Mouse (Mus musculus): ENCODE results near the gene Sparcl1. TPM values are rescaled to one million over a fixed set of nuclear protein-coding genes. Genes with fewer than 3 reads are reported as not detected.

Sparcl1 gene
- total RNA-seq, 1 experiment, result 0.13 TPM

GRCm38 (mm10) chr5:104047200-104048105 is 66.1 kb downstream of the Sparcl1 start:
- DNase-seq (ENCODE audit: low read depth, low spot score), result no peak
- TF ChIP-seq MAFK (IDR thresholded peaks at IDR 0.05; ENCODE audit: insufficient read depth, low read depth, low read length), result no peak
- no peak for TF ChIP-seq ZC3H11A (IDR thresholded peaks at IDR 0.05; ENCODE audit: borderline replicate concordance, low read depth, low read length)
- no peak for TF ChIP-seq ZNF384 (IDR thresholded peaks at IDR 0.05; ENCODE audit: low read depth, low read length)
- TF ChIP-seq HCFC1 (IDR thresholded peaks at IDR 0.05; ENCODE audit: borderline replicate concordance, insufficient read depth, low read length), result no peak
- TF ChIP-seq CHD2 (IDR thresholded peaks at IDR 0.05; ENCODE audit: low read depth, low read length), result no peak
- Histone ChIP-seq H3K27ac (ENCODE audit: insufficient read depth, low read depth, low read length, poor library complexity, severe bottlenecking) (peak overlapping the region; percentile 57), H3K4me1 (ENCODE audit: control insufficient read depth in 2 of 2, insufficient read depth in 2 of 2, low read length in 2 of 2, poor library complexity in 1 of 2) (peaks cover 1 to 6% of the 10 kb centered on the region in 2 experiments; a peak in 2 of 4 replicates), H3K36me3 (ENCODE audit: control insufficient read depth, insufficient read depth, low read length, poor library complexity, severe bottlenecking) (peaks cover 7% of the 10 kb centered on the region), H3K9me3 (ENCODE audit: control insufficient read depth, insufficient read depth, low read depth, low read length) (no peaks in the 10 kb centered on the region), H3K9ac (ENCODE audit: insufficient read depth, low read depth, low read length, poor library complexity, severe bottlenecking) (peak overlapping the region; percentile 96), H3K4me3 (ENCODE audit: insufficient read depth in 1 of 2, low read depth in 1 of 2, low read length in 2 of 2, poor library complexity in 1 of 2, severe bottlenecking in 1 of 2) (peak overlapping the region; percentile 94 to 96)
- in situ Hi-C loops (cut with MboI; ENCODE audit: low sequenced_read_pairs in 2 of 2, unreplicated experiment in 2 of 2), result no loop called here

GRCm38 (mm10) chr5:104046256-104047199 is 67.0 kb downstream of the Sparcl1 start, which contains the start of gene Nudt9:
Gene Nudt9, plus strand, starts transcription at chr5:104046306.
- in situ Hi-C loops (cut with MboI; ENCODE audit: low sequenced_read_pairs in 2 of 2, unreplicated experiment in 2 of 2), result no loop called here
- H3K4me3 ChIP-seq (ENCODE audit: insufficient read depth in 1 of 2, low read depth in 1 of 2, low read length in 2 of 2, poor library complexity in 1 of 2, severe bottlenecking in 1 of 2), result peak within 1 kb of the TSS; percentile 94 to 96

GRCm38 (mm10) chr5:104043704-104044103 is 69.8 kb downstream of the Sparcl1 start:
- in situ Hi-C loops (cut with MboI; ENCODE audit: low sequenced_read_pairs in 2 of 2, unreplicated experiment in 2 of 2), result no loop called here
- Histone ChIP-seq H3K9ac (ENCODE audit: insufficient read depth, low read depth, low read length, poor library complexity, severe bottlenecking) (no peak overlapping the region), H3K27ac (ENCODE audit: insufficient read depth, low read depth, low read length, poor library complexity, severe bottlenecking) (no peak overlapping the region), H3K4me3 (ENCODE audit: insufficient read depth in 1 of 2, low read depth in 1 of 2, low read length in 2 of 2, poor library complexity in 1 of 2, severe bottlenecking in 1 of 2) (no peak overlapping the region), H3K4me1 (ENCODE audit: control insufficient read depth in 2 of 2, insufficient read depth in 2 of 2, low read length in 2 of 2, poor library complexity in 1 of 2) (0 out of 4 replicates have a peak, but pooled peaks cover 1 to 2% of the 10 kb centered on the region in 2 experiments), H3K9me3 (ENCODE audit: control insufficient read depth, insufficient read depth, low read depth, low read length) (no peaks in the 10 kb centered on the region), H3K36me3 (ENCODE audit: control insufficient read depth, insufficient read depth, low read length, poor library complexity, severe bottlenecking) (no peaks in the 10 kb centered on the region)
- DNase-seq (ENCODE audit: low read depth, low spot score), result no peak
- TF ChIP-seq ZNF384 (IDR thresholded peaks at IDR 0.05; ENCODE audit: low read depth, low read length) (no peak), ZC3H11A (IDR thresholded peaks at IDR 0.05; ENCODE audit: borderline replicate concordance, low read depth, low read length) (no peak), MAFK (IDR thresholded peaks at IDR 0.05; ENCODE audit: insufficient read depth, low read depth, low read length) (no peak), HCFC1 (IDR thresholded peaks at IDR 0.05; ENCODE audit: borderline replicate concordance, insufficient read depth, low read length) (no peak), CHD2 (IDR thresholded peaks at IDR 0.05; ENCODE audit: low read depth, low read length) (no peak)

More at GRCm38 (mm10) chr5:104046256-104047199, 67.0 kb downstream of the Sparcl1 start, which contains the start of gene Nudt9:
- peak; percentile 85 for DNase-seq (ENCODE audit: low read depth, low spot score)
- Histone ChIP-seq H3K36me3 (ENCODE audit: control insufficient read depth, insufficient read depth, low read length, poor library complexity, severe bottlenecking) (peaks cover 6% of the 10 kb centered on the region), H3K9me3 (ENCODE audit: control insufficient read depth, insufficient read depth, low read depth, low read length) (no peaks in the 10 kb centered on the region), H3K4me1 (ENCODE audit: control insufficient read depth in 2 of 2, insufficient read depth in 2 of 2, low read length in 2 of 2, poor library complexity in 1 of 2) (peaks cover 1 to 6% of the 10 kb centered on the region in 2 experiments; a peak in 2 of 4 replicates), H3K9ac (ENCODE audit: insufficient read depth, low read depth, low read length, poor library complexity, severe bottlenecking) (peak within 1 kb of the TSS; percentile 96), H3K27ac (ENCODE audit: insufficient read depth, low read depth, low read length, poor library complexity, severe bottlenecking) (peak within 1 kb of the TSS; percentile 85)
- TF ChIP-seq HCFC1 (IDR thresholded peaks at IDR 0.05; ENCODE audit: borderline replicate concordance, insufficient read depth, low read length), result peak; percentile 70; the same call in 1 of the 2 replicates
- TF ChIP-seq MAFK (IDR thresholded peaks at IDR 0.05; ENCODE audit: insufficient read depth, low read depth, low read length), result no peak
- no peak for TF ChIP-seq ZC3H11A (IDR thresholded peaks at IDR 0.05; ENCODE audit: borderline replicate concordance, low read depth, low read length)
- no peak for TF ChIP-seq ZNF384 (IDR thresholded peaks at IDR 0.05; ENCODE audit: low read depth, low read length)

GRCm38 (mm10) chr5:104042906-104043305 is 70.6 kb downstream of the Sparcl1 start:
- H3K27ac ChIP-seq (ENCODE audit: insufficient read depth, low read depth, low read length, poor library complexity, severe bottlenecking), result no peak overlapping the region
- H3K36me3 ChIP-seq (ENCODE audit: control insufficient read depth, insufficient read depth, low read length, poor library complexity, severe bottlenecking), result no peaks in the 10 kb centered on the region
- H3K4me1 ChIP-seq (ENCODE audit: control insufficient read depth in 2 of 2, insufficient read depth in 2 of 2, low read length in 2 of 2, poor library complexity in 1 of 2), result 0 out of 4 replicates have a peak, but pooled peaks cover under 1 to 2% of the 10 kb centered on the region in 2 experiments
- no peak overlapping the region for H3K4me3 ChIP-seq (ENCODE audit: insufficient read depth in 1 of 2, low read depth in 1 of 2, low read length in 2 of 2, poor library complexity in 1 of 2, severe bottlenecking in 1 of 2)
- no peaks in the 10 kb centered on the region for H3K9me3 ChIP-seq (ENCODE audit: control insufficient read depth, insufficient read depth, low read depth, low read length)
- no peak for TF ChIP-seq ZNF384 (IDR thresholded peaks at IDR 0.05; ENCODE audit: low read depth, low read length)
- TF ChIP-seq HCFC1 (IDR thresholded peaks at IDR 0.05; ENCODE audit: borderline replicate concordance, insufficient read depth, low read length), result no peak
- TF ChIP-seq CHD2 (IDR thresholded peaks at IDR 0.05; ENCODE audit: low read depth, low read length), result no peak
- TF ChIP-seq ZC3H11A (IDR thresholded peaks at IDR 0.05; ENCODE audit: borderline replicate concordance, low read depth, low read length), result no peak
- no peak for TF ChIP-seq MAFK (IDR thresholded peaks at IDR 0.05; ENCODE audit: insufficient read depth, low read depth, low read length)
- H3K9ac ChIP-seq (ENCODE audit: insufficient read depth, low read depth, low read length, poor library complexity, severe bottlenecking), result no peak overlapping the region
- in situ Hi-C loops (cut with MboI; ENCODE audit: low sequenced_read_pairs in 2 of 2, unreplicated experiment in 2 of 2), result no loop called here
- no peak for DNase-seq (ENCODE audit: low read depth, low spot score)
